Mouse (Mus musculus) heart, adult 2 months (tissue): ENCODE results near the gene Agbl3.

ENCODE experiments used
- CTCF ChIP-seq: fragments of 200-600 bp; IDR thresholded peaks from 2 replicates; pipeline ENCODE4 v1.8.1; 2022; ENCODE audit warnings: antibody characterized with exemption, mild to moderate bottlenecking, moderate library complexity
- EP300 ChIP-seq: fragments of 200-500 bp; IDR thresholded peaks from 2 replicates; pipeline ENCODE4 v1.6.1; 2011; ENCODE audit warnings: low read depth, low read length, control low read depth; ENCODE audit not compliant: insufficient read depth
- POLR2A ChIP-seq: fragments of 200-500 bp; IDR thresholded peaks from 2 replicates; pipeline ENCODE4 v1.6.1; 2011; ENCODE audit warnings: mild to moderate bottlenecking, low read depth, low read length, control low read depth; ENCODE audit not compliant: insufficient read depth

GRCm38 (mm10) chr6:34749526-34749925 is 30.7 kb upstream of the Agbl3 start:
- TF ChIP-seq POLR2A = no peak
- no peak for TF ChIP-seq EP300
- no peak for TF ChIP-seq CTCF
